Mouse (Mus musculus): ENCODE results near the gene Zfp354b.

GRCm38 (mm10) chr11:50931451-50931866 lies at the start of gene Zfp354b:
- TF ChIP-seq POLR2A (IDR thresholded peaks at IDR 0.05; ENCODE audit: control insufficient read depth, low read depth, low read length) (no peak), CTCF (IDR thresholded peaks at IDR 0.05; ENCODE audit: control insufficient read depth, insufficient read depth, insufficient replicate concordance, low read depth, low read length) (no peak)
